Mouse (Mus musculus) spleen, postnatal 14 days (tissue): Measurements from ENCODE around the gene Jph3.

Experiments used
- DNase-seq, 2 experiments: peaks; one replicate each; pipeline ENCODE4 v3.0.0; 2021 to 2022; ENCODE audit warnings: low spot score in 2 of 2

Gene Jph3

GRCm38 (mm10) chr8:121729754-121730153 lies 331 bp downstream of the Jph3 start:
- no peak for DNase-seq

- DNase-seq: no peak
Observed at GRCm38 (mm10) chr8:121730170-121730569, 747 bp downstream of the Jph3 start.

GRCm38 (mm10) chr8:121730646-121731045 lies 1.2 kb downstream of the Jph3 start:
- DNase-seq: no peak

- DNase-seq: no peak
Observed at GRCm38 (mm10) chr8:121731060-121731459, 1.6 kb downstream of the Jph3 start.

- DNase-seq: no peak
Observed at GRCm38 (mm10) chr8:121731471-121732333, 2.3 kb downstream of the Jph3 start.

GRCm38 (mm10) chr8:121732334-121732665 lies 2.9 kb downstream of the Jph3 start:
- no peak for DNase-seq

GRCm38 (mm10) chr8:121734262-121734661 lies 4.8 kb downstream of the Jph3 start:
- DNase-seq: no peak

- DNase-seq: no peak
Observed at GRCm38 (mm10) chr8:121736236-121736635, 6.8 kb downstream of the Jph3 start.

GRCm38 (mm10) chr8:121740721-121741120 lies 11.3 kb downstream of the Jph3 start:
- no peak for DNase-seq

GRCm38 (mm10) chr8:121749501-121749900 lies 20.1 kb downstream of the Jph3 start:
- DNase-seq: no peak

GRCm38 (mm10) chr8:121750512-121750911 lies 21.1 kb downstream of the Jph3 start:
- DNase-seq: no peak

GRCm38 (mm10) chr8:121751407-121751806 lies 22.0 kb downstream of the Jph3 start:
- DNase-seq: peak; percentile 21 to 70

GRCm38 (mm10) chr8:121758470-121758869 lies 29.0 kb downstream of the Jph3 start:
- DNase-seq: no peak

GRCm38 (mm10) chr8:121760484-121760883 lies 31.1 kb downstream of the Jph3 start:
- DNase-seq: no peak

- DNase-seq: no peak
Observed at GRCm38 (mm10) chr8:121761480-121761879, 32.1 kb downstream of the Jph3 start.

- DNase-seq: no peak
Observed at GRCm38 (mm10) chr8:121762999-121763699, 33.7 kb downstream of the Jph3 start.

- no peak for DNase-seq
Observed at GRCm38 (mm10) chr8:121763700-121764013, 34.2 kb downstream of the Jph3 start.

GRCm38 (mm10) chr8:121765594-121766138 lies 36.2 kb downstream of the Jph3 start:
- DNase-seq: no peak

- no peak for DNase-seq
Observed at GRCm38 (mm10) chr8:121769095-121769494, 39.7 kb downstream of the Jph3 start.

- no peak for DNase-seq
Observed at GRCm38 (mm10) chr8:121769621-121770020, 40.2 kb downstream of the Jph3 start.

- DNase-seq: no peak
Observed at GRCm38 (mm10) chr8:121770845-121771752, 41.7 kb downstream of the Jph3 start.

- DNase-seq: no peak
Observed at GRCm38 (mm10) chr8:121773876-121774275, 44.5 kb downstream of the Jph3 start.
